Mouse (Mus musculus): ENCODE measurements at regions not wholly inside any gene's neighbourhood (a gene's known extent, or its start where the extent isn't known, plus 50 kb on each side); places are given as distances from the start of the nearest gene placed in this dataset.
A peak's percentile ranks its signal among the peaks of the same experiment; 100 is the strongest.

DNA sequence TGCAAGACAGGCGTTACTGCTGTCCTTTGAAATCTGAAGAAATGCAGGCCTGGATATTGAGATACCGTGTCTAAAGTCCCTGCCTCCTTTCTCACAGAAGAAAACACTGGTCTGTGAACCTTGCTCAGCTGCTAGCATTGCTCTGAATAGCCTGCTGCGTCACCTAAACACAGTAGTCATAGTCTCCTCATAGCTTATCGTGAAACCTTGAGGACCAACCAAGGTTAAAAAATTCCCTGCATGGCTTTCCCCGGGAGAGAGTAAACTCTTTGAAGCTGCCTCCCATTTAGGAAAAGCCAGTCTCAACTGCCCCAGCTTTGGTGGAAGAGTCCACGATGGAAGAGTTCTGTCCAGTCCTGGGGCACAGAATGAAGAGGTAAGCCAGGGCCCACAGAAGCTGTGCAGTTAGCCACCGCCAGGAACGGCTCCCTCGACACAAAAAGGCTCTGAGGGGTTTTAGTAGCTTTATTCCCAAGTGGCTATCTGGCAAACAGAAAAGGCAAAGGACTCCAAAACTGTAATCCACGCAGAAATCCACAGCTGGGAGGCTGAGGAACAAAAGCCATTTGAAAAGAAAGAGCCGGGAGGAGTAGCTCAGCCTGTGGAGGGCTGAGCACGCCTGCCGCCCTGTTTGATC, 142.0 kb upstream of the Rad23b start:
- H3K4me1 ChIP-seq (ENCODE audit: control insufficient read depth, insufficient read depth, low read length), result peaks cover 6% of the 10 kb centered on the region
- no peak for DNase-seq (ENCODE audit: low spot score)
- H3K27ac ChIP-seq (replicated peaks; ENCODE audit: low read depth, low read length), result no peak overlapping the region
- H3K27me3 ChIP-seq (ENCODE audit: control insufficient read depth, insufficient read depth, low read length), result no peaks in the 10 kb centered on the region
- no peaks in the 10 kb centered on the region for H3K36me3 ChIP-seq (replicated peaks; ENCODE audit: control insufficient read depth, insufficient read depth, low read depth, low read length)
- peak overlapping the region; percentile 7; the same call in 1 of the 2 replicates for H3K4me2 ChIP-seq (ENCODE audit: low read depth, low read length)
- 42% methylated on average over 13 of the region's 13 CpGs for WGBS
- H3K9ac ChIP-seq (replicated peaks; ENCODE audit: low read length), result no peak overlapping the region
- no peak overlapping the region for H3K4me3 ChIP-seq (ENCODE audit: low read depth, low read length)
- H3K9me3 ChIP-seq (replicated peaks; ENCODE audit: control insufficient read depth, low read length), result no peaks in the 10 kb centered on the region
- no peak for ATAC-seq (replicated peaks; ENCODE audit: insufficient number of reproducible peaks, low FRiP score, low TSS enrichment, low read depth)

GRCm38 (mm10) chr4:55208386-55209345, 141.2 kb upstream of the Rad23b start:
- Histone ChIP-seq H3K4me1 (ENCODE audit: control insufficient read depth, insufficient read depth, low read length) (peaks cover 5% of the 10 kb centered on the region), H3K4me3 (ENCODE audit: low read depth, low read length) (no peak overlapping the region), H3K27ac (replicated peaks; ENCODE audit: low read depth, low read length) (no peak overlapping the region), H3K4me2 (ENCODE audit: low read depth, low read length) (0 out of 2 replicates have a peak overlapping the region, but pooled peaks have one; percentile 11), H3K27me3 (ENCODE audit: control insufficient read depth, insufficient read depth, low read length) (no peaks in the 10 kb centered on the region), H3K9me3 (replicated peaks; ENCODE audit: control insufficient read depth, low read length) (no peaks in the 10 kb centered on the region), H3K36me3 (replicated peaks; ENCODE audit: control insufficient read depth, insufficient read depth, low read depth, low read length) (no peaks in the 10 kb centered on the region), H3K9ac (replicated peaks; ENCODE audit: low read length) (no peak overlapping the region; the same call in 1 of the 2 replicates)
- ATAC-seq (replicated peaks; ENCODE audit: insufficient number of reproducible peaks, low FRiP score, low TSS enrichment, low read depth) (peak; percentile 72), DNase-seq (ENCODE audit: low spot score) (peak; percentile 58)
- 11% methylated on average over 21 of the region's 21 CpGs for WGBS

- H3K4me1 ChIP-seq (ENCODE audit: control insufficient read depth, insufficient read depth, low read length), result peaks cover 7% of the 10 kb centered on the region; the same call in 1 of the 2 replicates
- peak; percentile 21 for DNase-seq (ENCODE audit: low spot score)
- no peaks in the 10 kb centered on the region for H3K36me3 ChIP-seq (replicated peaks; ENCODE audit: control insufficient read depth, insufficient read depth, low read depth, low read length)
- ATAC-seq (replicated peaks; ENCODE audit: insufficient number of reproducible peaks, low FRiP score, low TSS enrichment, low read depth), result no peak
- H3K27ac ChIP-seq (replicated peaks; ENCODE audit: low read depth, low read length), result no peak overlapping the region
- H3K27me3 ChIP-seq (ENCODE audit: control insufficient read depth, insufficient read depth, low read length), result no peaks in the 10 kb centered on the region
- no peak overlapping the region for H3K4me3 ChIP-seq (ENCODE audit: low read depth, low read length)
- no peak overlapping the region for H3K9ac ChIP-seq (replicated peaks; ENCODE audit: low read length)
- H3K4me2 ChIP-seq (ENCODE audit: low read depth, low read length), result no peak overlapping the region
- no peaks in the 10 kb centered on the region for H3K9me3 ChIP-seq (replicated peaks; ENCODE audit: control insufficient read depth, low read length)
- WGBS, result 43% methylated on average over 9 of the region's 9 CpGs
These were observed 134.2 kb upstream of the Rad23b start for GRCm38 (mm10) chr4:55215425-55216174.

- DNase-seq (ENCODE audit: low spot score) (no peak), ATAC-seq (replicated peaks; ENCODE audit: insufficient number of reproducible peaks, low FRiP score, low TSS enrichment, low read depth) (no peak)
- H3K36me3 ChIP-seq (replicated peaks; ENCODE audit: control insufficient read depth, insufficient read depth, low read depth, low read length), result no peaks in the 10 kb centered on the region
- H3K27me3 ChIP-seq (ENCODE audit: control insufficient read depth, insufficient read depth, low read length), result no peaks in the 10 kb centered on the region
- peaks cover 7% of the 10 kb centered on the region; the same call in 1 of the 2 replicates for H3K4me1 ChIP-seq (ENCODE audit: control insufficient read depth, insufficient read depth, low read length)
- 33% methylated on average over 6 of the region's 6 CpGs for WGBS
- no peak overlapping the region for H3K27ac ChIP-seq (replicated peaks; ENCODE audit: low read depth, low read length)
- H3K9ac ChIP-seq (replicated peaks; ENCODE audit: low read length), result no peak overlapping the region
- no peaks in the 10 kb centered on the region for H3K9me3 ChIP-seq (replicated peaks; ENCODE audit: control insufficient read depth, low read length)
- no peak overlapping the region for H3K4me2 ChIP-seq (ENCODE audit: low read depth, low read length)
- no peak overlapping the region for H3K4me3 ChIP-seq (ENCODE audit: low read depth, low read length)
These were observed 133.7 kb upstream of the Rad23b start for GRCm38 (mm10) chr4:55216175-55216545.

- DNase-seq (ENCODE audit: low spot score) (no peak), ATAC-seq (replicated peaks; ENCODE audit: insufficient number of reproducible peaks, low FRiP score, low TSS enrichment, low read depth) (no peak)
- H3K9ac ChIP-seq (replicated peaks; ENCODE audit: low read length), result no peak overlapping the region
- no peak overlapping the region for H3K27ac ChIP-seq (replicated peaks; ENCODE audit: low read depth, low read length)
- no peaks in the 10 kb centered on the region for H3K27me3 ChIP-seq (ENCODE audit: control insufficient read depth, insufficient read depth, low read length)
- no peaks in the 10 kb centered on the region for H3K36me3 ChIP-seq (replicated peaks; ENCODE audit: control insufficient read depth, insufficient read depth, low read depth, low read length)
- no peak overlapping the region for H3K4me2 ChIP-seq (ENCODE audit: low read depth, low read length)
- H3K4me1 ChIP-seq (ENCODE audit: control insufficient read depth, insufficient read depth, low read length), result no peaks in the 10 kb centered on the region
- no peaks in the 10 kb centered on the region for H3K9me3 ChIP-seq (replicated peaks; ENCODE audit: control insufficient read depth, low read length)
- no peak overlapping the region for H3K4me3 ChIP-seq (ENCODE audit: low read depth, low read length)
- 85% methylated on average over 5 of the region's 5 CpGs for WGBS
These were observed 124.1 kb upstream of the Rad23b start for GRCm38 (mm10) chr4:55225766-55226165.

DNA sequence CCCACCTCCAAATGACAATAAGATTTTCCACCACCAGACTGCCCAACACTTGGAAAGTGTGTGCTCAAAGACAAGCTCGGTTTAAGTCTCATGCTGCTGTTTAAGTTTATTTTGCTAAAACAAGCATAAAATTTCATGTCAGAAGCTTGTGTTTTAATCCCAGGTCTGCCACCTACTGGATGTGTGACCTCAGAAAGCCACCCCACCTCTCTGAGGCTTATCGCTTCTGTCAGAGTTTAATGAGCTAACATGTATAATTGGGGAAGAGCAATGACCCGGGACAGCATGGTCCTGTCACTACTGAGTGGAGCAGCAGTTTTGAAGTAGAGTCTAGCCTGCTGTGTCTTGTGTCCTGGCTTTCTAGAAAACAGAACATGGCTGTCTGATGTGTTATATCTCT, 122.4 kb upstream of the Rad23b start:
- Histone ChIP-seq H3K9ac (replicated peaks; ENCODE audit: low read length) (no peak overlapping the region), H3K9me3 (replicated peaks; ENCODE audit: control insufficient read depth, low read length) (no peaks in the 10 kb centered on the region), H3K36me3 (replicated peaks; ENCODE audit: control insufficient read depth, insufficient read depth, low read depth, low read length) (no peaks in the 10 kb centered on the region), H3K27me3 (ENCODE audit: control insufficient read depth, insufficient read depth, low read length) (no peaks in the 10 kb centered on the region), H3K27ac (replicated peaks; ENCODE audit: low read depth, low read length) (no peak overlapping the region), H3K4me2 (ENCODE audit: low read depth, low read length) (no peak overlapping the region), H3K4me1 (ENCODE audit: control insufficient read depth, insufficient read depth, low read length) (no peaks in the 10 kb centered on the region), H3K4me3 (ENCODE audit: low read depth, low read length) (no peak overlapping the region)
- WGBS, result 59% methylated on average over 3 of the region's 3 CpGs
- ATAC-seq (replicated peaks; ENCODE audit: insufficient number of reproducible peaks, low FRiP score, low TSS enrichment, low read depth) (no peak), DNase-seq (ENCODE audit: low spot score) (no peak)

DNA sequence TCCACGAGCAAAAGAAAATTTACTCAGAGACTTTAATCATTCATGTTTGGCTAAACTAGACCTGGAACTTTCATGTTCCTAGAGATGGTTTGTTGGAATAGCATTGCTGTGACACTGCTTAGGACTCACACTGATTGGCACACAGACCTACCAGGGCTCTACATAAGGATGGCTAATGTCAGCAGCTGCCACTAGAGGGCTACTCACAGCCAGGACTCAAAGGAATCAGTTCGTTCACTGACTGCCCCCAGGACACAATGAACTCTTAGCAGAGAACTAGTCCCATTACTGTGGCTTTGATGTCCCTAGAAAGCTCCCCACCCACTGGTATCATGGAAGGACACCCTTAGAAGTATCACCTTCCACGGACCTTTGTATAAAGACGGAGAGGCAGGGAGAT, 118.3 kb upstream of the Rad23b start:
- Histone ChIP-seq H3K4me3 (ENCODE audit: low read depth, low read length) (no peak overlapping the region), H3K27ac (replicated peaks; ENCODE audit: low read depth, low read length) (no peak overlapping the region), H3K4me1 (ENCODE audit: control insufficient read depth, insufficient read depth, low read length) (no peaks in the 10 kb centered on the region), H3K9me3 (replicated peaks; ENCODE audit: control insufficient read depth, low read length) (no peaks in the 10 kb centered on the region), H3K4me2 (ENCODE audit: low read depth, low read length) (no peak overlapping the region), H3K36me3 (replicated peaks; ENCODE audit: control insufficient read depth, insufficient read depth, low read depth, low read length) (no peaks in the 10 kb centered on the region), H3K9ac (replicated peaks; ENCODE audit: low read length) (no peak overlapping the region), H3K27me3 (ENCODE audit: control insufficient read depth, insufficient read depth, low read length) (no peaks in the 10 kb centered on the region)
- ATAC-seq (replicated peaks; ENCODE audit: insufficient number of reproducible peaks, low FRiP score, low TSS enrichment, low read depth) (no peak), DNase-seq (ENCODE audit: low spot score) (peak; percentile 71)
- 33% methylated on average over 4 of the region's 4 CpGs for WGBS
